In the genomic region with DNA sequence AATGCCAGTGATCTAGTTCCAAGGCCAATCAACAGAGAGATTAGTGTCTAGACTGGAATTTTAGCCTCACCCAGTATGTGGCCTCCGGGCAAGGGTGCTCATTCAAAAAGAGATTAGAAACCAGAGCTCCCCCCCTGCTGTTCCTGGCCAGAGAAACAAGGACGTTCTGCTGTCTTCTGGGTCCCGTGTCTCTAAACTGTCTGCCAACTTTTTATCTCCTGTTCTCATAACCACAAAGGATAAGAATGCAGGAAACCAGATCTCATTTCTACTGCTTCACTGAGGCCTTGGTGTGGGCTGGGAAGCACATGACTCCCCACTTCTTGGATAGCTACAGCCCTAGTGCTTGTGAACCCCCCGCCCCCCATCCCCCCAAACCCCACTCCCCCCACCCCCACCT, we compare ENCODE assay signal across 16 mouse cellular contexts.
A peak's percentile ranks its signal among the peaks of the same experiment; 100 is the strongest.
DNase-seq lines count a peak whose midpoint lies in the region; ATAC-seq and TF ChIP-seq lines count a peak whose summit lies in the region.
"Had no signal": no experiment of that assay in that cellular context is flagged by ENCODE, and none has a peak within 500 bp of the region (broad histone marks: within the 10 kb centered on the region; RNA-seq: fewer than 3 reads in every experiment).

No protein-coding gene starts in this region.

- CTCF ChIA-PET in Patski (lab: Charles Lee) = interaction anchor here (1.0 kb wide), 1 partner anchor 10 kb away, joined by 3 read pairs; no protein-coding TSS in a partner anchor

- H3K4me1 ChIP-seq in limb, embryonic 12.5 days (replicated peaks) = peaks cover 27% of the 10 kb centered on the region
- peaks cover 16% of the 10 kb centered on the region for H3K4me1 ChIP-seq in limb, embryonic 10.5 days
- H3K4me1 ChIP-seq in liver, embryonic 11.5 days (replicated peaks; ENCODE audit: control insufficient read depth, insufficient read depth, low read length) = peaks cover 3% of the 10 kb centered on the region
- H3K4me1 ChIP-seq: forebrain, embryonic 12.5 days had no signal

- H3K4me3 ChIP-seq in limb, embryonic 12.5 days (replicated peaks) = no peak overlapping the region
- H3K4me3 ChIP-seq in limb, embryonic 10.5 days = no peak overlapping the region
- H3K4me3 ChIP-seq in liver, embryonic 11.5 days (ENCODE audit: low read depth, low read length) = no peak overlapping the region
- H3K4me3 ChIP-seq: forebrain, embryonic 12.5 days; gastrocnemius, adult 2 months; hindbrain, embryonic 10.5 days; left cerebral cortex, adult 2 months; midbrain, embryonic 13.5 days; neural tube, embryonic 13.5 days had no signal

- H3K27me3 ChIP-seq in limb, embryonic 12.5 days = no peaks in the 10 kb centered on the region
- no peaks in the 10 kb centered on the region for H3K27me3 ChIP-seq in limb, embryonic 10.5 days (ENCODE audit: low read depth, poor library complexity, severe bottlenecking)
- H3K27me3 ChIP-seq in Patski = no peaks in the 10 kb centered on the region
- H3K27me3 ChIP-seq in liver, embryonic 11.5 days (replicated peaks; ENCODE audit: control insufficient read depth, insufficient read depth, low read length) = no peaks in the 10 kb centered on the region
- H3K27me3 ChIP-seq: forebrain, embryonic 12.5 days; midbrain, embryonic 13.5 days; neural tube, embryonic 13.5 days had no signal

- H3K36me3 ChIP-seq in limb, embryonic 12.5 days = no peaks in the 10 kb centered on the region
- H3K36me3 ChIP-seq in limb, embryonic 10.5 days = no peaks in the 10 kb centered on the region
- H3K36me3 ChIP-seq in liver, embryonic 11.5 days (ENCODE audit: control insufficient read depth, insufficient read depth, low read length) = no peaks in the 10 kb centered on the region
- H3K36me3 ChIP-seq: forebrain, embryonic 12.5 days; hindbrain, embryonic 10.5 days; midbrain, embryonic 13.5 days; neural tube, embryonic 13.5 days had no signal

- no peak for DNase-seq in limb, embryonic 10.5 days (ENCODE audit: low spot score)
- DNase-seq in ES-CJ7 (ENCODE audit: low read depth, low spot score) (peak; percentile 34), Patski (ENCODE audit: low read depth, low spot score) (peak; percentile 89)
- no peak for DNase-seq in liver, embryonic 11.5 days (ENCODE audit: low spot score)
- DNase-seq in gastrocnemius, postnatal 4 days (ENCODE audit: low spot score in 2 of 2) = no peak
- no peak for DNase-seq in cerebellum, adult 9-11 months
- DNase-seq: cerebellum, adult 11 months; gastrocnemius, adult 2 months; kidney, postnatal 4 days had no signal

- no peak overlapping the region for H3K4me2 ChIP-seq in limb, embryonic 12.5 days
- H3K4me2 ChIP-seq in liver, embryonic 11.5 days = no peak overlapping the region
- H3K4me2 ChIP-seq: forebrain, embryonic 12.5 days; midbrain, embryonic 13.5 days; neural tube, embryonic 13.5 days had no signal

- no peak overlapping the region for H3K9ac ChIP-seq in limb, embryonic 12.5 days (replicated peaks)
- H3K9ac ChIP-seq in liver, embryonic 11.5 days (ENCODE audit: low read depth, low read length) = no peak overlapping the region
- H3K9ac ChIP-seq: forebrain, embryonic 12.5 days; midbrain, embryonic 13.5 days; neural tube, embryonic 13.5 days had no signal

- no peak for TF ChIP-seq CTCF in Patski (IDR thresholded peaks at IDR 0.05)

- POLR2A ChIA-PET in Patski (lab: Charles Lee) = interaction anchor here (0.6 kb wide), 1 partner anchor 13 kb away, joined by 4 read pairs; no protein-coding TSS in a partner anchor

- WGBS in limb, embryonic 12.5 days = 66% methylated on average over 4 of the region's 4 CpGs
- WGBS in limb, embryonic 10.5 days = 52% methylated on average over 3 of the region's 4 CpGs
- WGBS in liver, embryonic 11.5 days = 10% methylated on average over 4 of the region's 4 CpGs

- no peak for ATAC-seq in limb, embryonic 12.5 days (ENCODE audit: insufficient number of reproducible peaks, insufficient read depth, low FRiP score, low TSS enrichment, low read depth)
- peak; percentile 90 for ATAC-seq in Patski
- peak; percentile 60 for ATAC-seq in liver, embryonic 11.5 days (replicated peaks; ENCODE audit: low FRiP score)
- ATAC-seq: intestine, embryonic 16.5 days; midbrain, embryonic 13.5 days had no signal

- H3K9me3 ChIP-seq in limb, embryonic 12.5 days = no peaks in the 10 kb centered on the region
- H3K9me3 ChIP-seq in limb, embryonic 10.5 days (replicated peaks) = no peaks in the 10 kb centered on the region
- H3K9me3 ChIP-seq in liver, embryonic 11.5 days (ENCODE audit: control insufficient read depth, low read length) = no peaks in the 10 kb centered on the region
- H3K9me3 ChIP-seq: forebrain, embryonic 12.5 days; hindbrain, embryonic 10.5 days; midbrain, embryonic 13.5 days; neural tube, embryonic 13.5 days had no signal

- in situ Hi-C loops in Patski (cut with MboI; ENCODE audit: low pct_unique_long_range_greater_than_20kb) = no loop called here

- 0 out of 2 replicates have a peak overlapping the region, but pooled peaks have one; percentile 2 for H3K27ac ChIP-seq in limb, embryonic 12.5 days
- no peak overlapping the region for H3K27ac ChIP-seq in limb, embryonic 10.5 days
- no peak overlapping the region for H3K27ac ChIP-seq in liver, embryonic 11.5 days (ENCODE audit: low read depth, low read length)
- H3K27ac ChIP-seq: forebrain, embryonic 12.5 days; gastrocnemius, adult 2 months; hindbrain, embryonic 10.5 days; left cerebral cortex, adult 2 months; midbrain, embryonic 13.5 days had no signal

Comparison
In these comparisons a context has a peak if more than half of its experiments do, and no peak if none do; other contexts are left out.
1. DNase-seq: peak in ES-CJ7 (single experiment) and Patski (single experiment); none in limb, embryonic 10.5 days (single experiment), liver, embryonic 11.5 days (single experiment), gastrocnemius, postnatal 4 days (0 of 2) and cerebellum, adult 9-11 months (single experiment).